Mouse (Mus musculus): ENCODE results near the gene Tra2a. TPM values are rescaled to one million over a fixed set of nuclear protein-coding genes. Genes with fewer than 3 reads are reported as not detected.

Gene Tra2a
- polyA plus RNA-seq, 1 experiment: 15.8 TPM

DNA sequence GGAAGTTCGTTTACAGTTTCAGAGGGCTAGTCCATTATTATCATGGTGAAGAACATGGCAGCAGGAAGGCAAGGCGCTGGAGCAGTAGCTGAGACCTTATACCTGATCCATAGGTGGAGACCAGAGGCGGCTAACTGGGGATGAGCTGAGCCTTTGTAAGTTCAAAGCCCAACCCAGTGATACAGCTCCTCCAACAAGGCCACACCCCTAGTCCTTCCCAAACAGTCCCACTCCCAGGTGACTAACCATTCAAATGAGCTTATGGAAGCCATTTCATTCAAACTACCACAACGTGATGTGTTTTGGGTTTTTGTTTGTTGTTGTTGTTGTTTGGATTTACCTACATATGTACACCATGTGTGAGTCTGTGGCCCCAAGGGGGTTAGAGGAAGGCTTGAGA, 69.3 kb downstream of the Tra2a start:
- H3K4me1 ChIP-seq (ENCODE audit: control insufficient read depth, insufficient read depth, insufficient read length, low read length): no peaks in the 10 kb centered on the region
- TF ChIP-seq POLR2A (IDR thresholded peaks at IDR 0.05; ENCODE audit: low read depth, low read length) (no peak), CTCF (IDR thresholded peaks at IDR 0.05; ENCODE audit: extremely low read depth, insufficient read length, insufficient replicate concordance, low read depth, low read length) (no peak)
- WGBS: 97% methylated on average over 4 of the region's 4 CpGs

More for the DNA sequence above, 69.3 kb downstream of the Tra2a start:
- no peaks in the 10 kb centered on the region for H3K27me3 ChIP-seq (ENCODE audit: control insufficient read depth, insufficient read depth, low read length)
- no peaks in the 10 kb centered on the region for H3K36me3 ChIP-seq (ENCODE audit: control insufficient read depth, insufficient read depth, low read length)
- no peak overlapping the region for H3K4me3 ChIP-seq (ENCODE audit: low read depth, low read length)
- H3K27ac ChIP-seq (ENCODE audit: insufficient read depth, low read depth, low read length): no peak overlapping the region

Other genes with a start within 250 kb of the Tra2a start
- gene Gpnmb, start 227.5 kb downstream of the Tra2a start, polyA plus RNA-seq (2012; rRNA removed): 2.0 and 3.1 TPM in 2 replicates
- 19.2 and 31.2 TPM in 2 replicates for gene Malsu1, start 190.2 kb downstream of the Tra2a start, polyA plus RNA-seq (2012; rRNA removed)
- 0.06 and 0.09 TPM in 2 replicates for gene Igf2bp3, start 49.1 kb downstream of the Tra2a start, polyA plus RNA-seq (2012; rRNA removed)
- 0.68 and 0.77 TPM in 2 replicates for gene Ccdc126, start 55.2 kb upstream of the Tra2a start, polyA plus RNA-seq (2012; rRNA removed)
- gene Fam221a, start 103.7 kb upstream of the Tra2a start, polyA plus RNA-seq (2012; rRNA removed): 2.8 and 3.6 TPM in 2 replicates
- not detected in 2 replicates for gene Stk31, start 131.6 kb upstream of the Tra2a start, polyA plus RNA-seq (2012; rRNA removed)